Mouse (Mus musculus) skeletal muscle tissue, adult 2 months (tissue): ENCODE measurements around the gene St3gal4.

ENCODE experiments used
- DNase-seq: peaks from one replicate; pipeline ENCODE4 v3.0.0-alpha.2; 2012; ENCODE audit warnings: low read depth, low spot score

Gene St3gal4

DNA sequence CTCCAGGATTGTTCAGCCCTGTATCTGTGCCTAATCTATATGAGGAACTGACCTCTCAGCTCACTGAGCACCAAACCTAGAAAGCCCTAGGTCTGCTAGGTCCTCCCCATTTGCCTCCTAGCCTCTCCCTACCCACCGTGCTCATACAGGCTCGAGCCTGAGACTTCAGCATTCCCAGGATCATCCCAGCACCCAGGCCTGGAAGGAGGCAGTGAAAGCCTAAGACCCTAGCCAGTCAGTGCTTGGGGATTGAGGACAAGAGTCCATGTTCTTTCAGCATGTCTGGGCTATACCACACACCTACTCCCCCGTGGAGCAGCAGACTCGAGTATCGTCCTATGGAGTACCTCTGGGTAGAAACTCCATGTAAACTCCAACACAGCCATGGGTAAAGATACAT lies 11.7 kb downstream of the St3gal4 start:
- DNase-seq = no peak

DNA sequence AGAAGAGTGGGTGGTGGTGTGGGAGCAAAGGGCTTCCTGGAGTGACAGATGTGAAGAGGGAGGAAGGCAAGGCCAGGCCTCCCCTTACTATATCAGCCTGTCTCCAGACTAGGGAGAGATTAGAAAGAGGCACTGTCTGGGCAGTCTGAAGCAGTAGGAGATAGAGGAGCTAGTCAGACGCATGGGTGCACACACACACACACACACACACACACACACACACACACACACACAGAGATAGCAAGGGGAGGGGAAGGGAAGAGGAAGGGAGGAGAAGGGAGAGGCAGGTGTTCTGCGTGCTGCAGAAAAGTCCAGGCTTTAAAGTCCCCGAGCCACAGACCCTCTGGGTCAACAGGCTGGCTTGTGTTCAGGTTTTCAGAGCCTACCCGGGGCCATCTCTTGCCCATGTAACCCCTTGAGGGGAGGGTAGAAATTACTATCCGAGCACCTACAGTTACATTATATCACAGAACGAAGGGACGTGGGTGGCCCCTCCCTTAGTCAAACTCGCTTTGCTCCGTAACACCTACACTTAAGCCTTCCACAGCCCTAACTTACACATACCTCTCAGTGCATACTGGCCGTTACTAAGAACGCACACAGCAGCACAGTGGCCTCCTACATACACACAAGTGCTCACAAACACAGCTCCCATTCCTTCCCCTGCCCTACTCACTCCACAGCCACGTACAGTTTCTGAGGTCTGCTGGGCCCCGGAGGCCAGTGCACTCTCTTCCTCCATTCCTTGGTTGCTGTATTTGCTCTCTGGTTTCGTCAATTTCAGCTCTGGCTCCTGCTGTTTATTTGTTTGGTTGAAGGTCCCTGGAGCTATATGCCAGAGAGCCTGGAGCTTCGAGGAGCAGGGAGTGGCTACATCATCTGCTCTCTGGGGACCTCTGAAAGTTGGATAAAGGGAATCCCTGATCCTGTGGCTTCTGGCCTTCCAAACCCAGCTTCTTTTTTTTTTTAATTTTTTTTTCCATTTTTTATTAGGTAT lies 12.9 kb downstream of the St3gal4 start:
- no peak for DNase-seq

DNA sequence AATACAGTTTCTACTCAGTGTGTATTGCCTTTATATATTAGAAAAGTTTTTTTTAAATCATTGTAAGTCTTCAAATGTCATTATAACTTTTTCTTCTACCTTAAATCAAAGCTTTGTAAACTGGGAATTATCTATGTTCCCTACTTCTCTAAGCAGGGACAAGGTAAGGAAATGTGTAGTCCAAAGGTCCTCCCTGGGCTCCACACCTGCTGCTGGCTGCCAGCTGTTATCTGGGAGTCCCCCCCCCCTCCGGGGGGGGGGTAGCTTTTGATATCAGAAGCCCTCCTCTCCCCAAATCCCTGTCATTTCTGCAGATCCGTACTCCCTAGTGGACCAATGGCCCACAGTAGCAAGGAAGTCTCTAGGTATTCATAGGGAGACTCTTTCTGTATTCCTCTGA lies 13.6 kb downstream of the St3gal4 start:
- DNase-seq = no peak

DNA sequence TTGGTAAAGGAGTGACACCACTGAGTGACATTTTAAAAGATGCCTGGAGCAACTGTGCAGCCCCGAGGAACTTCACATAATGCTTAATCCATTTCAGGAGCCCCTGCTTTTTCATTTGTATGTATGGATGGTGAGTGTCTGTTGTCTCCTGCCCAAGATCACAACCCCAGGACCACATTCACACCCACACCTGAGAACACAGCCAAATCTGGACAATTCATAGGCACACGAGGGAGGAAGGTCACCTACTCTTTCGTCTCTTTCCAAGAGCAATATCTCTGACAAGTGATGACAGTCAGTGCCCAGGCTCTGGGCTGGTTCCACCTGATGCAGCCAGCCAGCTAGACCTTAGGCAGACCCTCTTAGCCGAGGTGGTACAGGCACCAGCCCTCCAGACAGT lies 14.4 kb downstream of the St3gal4 start:
- no peak for DNase-seq

DNA sequence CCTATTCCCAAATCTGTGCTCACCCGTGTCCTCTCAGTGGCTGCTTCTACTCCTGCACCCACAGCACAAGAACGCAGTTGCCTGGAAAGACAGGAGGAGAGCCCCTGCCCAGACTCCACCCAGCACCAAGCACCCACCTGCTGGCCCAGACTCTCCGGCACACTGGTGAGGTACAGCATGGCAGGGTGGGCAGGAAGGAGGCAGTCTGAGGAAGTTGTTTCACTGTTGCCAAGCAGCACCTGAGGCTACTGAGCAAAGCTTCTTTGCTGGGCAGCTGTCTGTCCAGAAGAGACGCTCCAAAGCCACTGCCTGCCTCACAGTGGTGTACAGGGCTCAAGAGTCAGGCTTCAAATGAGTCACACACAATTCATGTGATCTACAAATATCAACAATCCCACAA lies 20.3 kb downstream of the St3gal4 start:
- DNase-seq = no peak

DNA sequence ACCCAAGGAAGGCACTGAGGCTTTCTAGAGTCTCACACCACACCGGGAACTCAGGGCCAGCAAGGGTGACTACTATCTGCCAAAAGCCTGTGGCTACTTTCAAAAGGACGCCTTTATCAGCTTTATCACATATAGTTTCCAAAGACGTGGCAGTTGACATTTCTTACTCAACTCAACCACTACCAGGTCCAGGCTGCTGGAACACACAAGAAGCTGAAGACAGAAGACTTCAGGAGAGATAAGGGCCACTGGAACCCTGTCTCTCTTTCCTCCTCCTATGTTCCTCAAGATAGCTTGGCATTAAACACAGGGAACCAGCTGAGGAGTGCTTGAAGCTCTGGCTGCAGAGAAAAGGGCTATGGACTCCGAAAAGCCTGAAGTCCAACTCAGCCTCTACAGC lies 21.2 kb downstream of the St3gal4 start:
- no peak for DNase-seq

DNA sequence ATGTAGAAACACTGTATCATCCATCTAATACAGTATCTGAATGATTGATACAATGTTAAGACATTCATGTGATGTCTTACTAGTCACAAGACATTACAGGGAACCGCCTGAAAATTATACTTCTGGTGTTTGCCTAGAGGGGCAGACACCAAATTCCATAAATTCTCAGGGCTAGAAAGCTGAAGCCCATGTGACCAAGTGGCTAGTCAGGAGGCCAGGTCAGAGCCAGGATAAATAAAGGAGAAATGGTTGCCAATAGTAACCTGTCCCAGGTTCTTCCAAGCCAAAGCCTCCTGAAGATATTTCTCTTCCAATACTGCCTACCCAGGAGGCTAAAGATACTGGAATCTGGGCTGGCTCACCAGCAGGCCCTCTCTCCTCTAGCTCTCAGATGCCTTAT lies 23.3 kb downstream of the St3gal4 start:
- no peak for DNase-seq

DNA sequence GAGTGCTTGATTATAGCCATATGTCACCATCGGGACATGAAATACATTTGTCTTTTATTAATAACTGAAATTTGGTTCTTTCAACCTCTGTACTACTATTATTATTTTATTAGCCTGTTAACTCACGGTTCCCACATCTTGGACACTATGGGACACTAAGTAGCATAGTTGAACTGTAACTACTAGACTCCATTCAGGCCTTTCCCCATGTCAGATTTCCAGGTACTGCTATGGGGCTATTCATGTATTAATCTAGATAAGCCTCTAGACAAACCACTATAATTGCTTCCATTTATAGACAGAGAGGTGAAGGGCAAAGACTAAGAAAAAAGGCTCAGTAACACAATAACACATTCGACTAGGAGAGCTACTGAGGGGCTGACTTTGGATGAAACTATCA lies 25.7 kb downstream of the St3gal4 start:
- DNase-seq = no peak

DNA sequence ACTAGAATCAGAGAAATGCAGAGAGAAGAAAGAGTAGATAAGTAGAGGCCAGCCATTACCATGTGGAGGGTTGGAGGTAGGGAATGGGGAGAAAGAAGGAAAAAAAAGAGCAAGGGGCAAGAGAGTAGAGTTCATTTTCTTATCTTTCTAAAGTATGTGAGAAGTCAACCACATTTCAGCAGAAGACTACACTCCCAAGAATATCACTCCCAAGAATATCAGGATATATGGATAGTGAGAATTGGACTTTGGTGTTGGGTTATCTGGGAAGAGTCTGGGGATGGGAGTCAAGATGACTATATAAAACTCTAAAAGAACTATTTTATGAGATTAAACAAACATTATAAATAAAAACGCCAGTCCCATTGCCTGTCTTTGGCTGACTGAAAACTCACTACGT lies 26.2 kb downstream of the St3gal4 start:
- DNase-seq = no peak

DNA sequence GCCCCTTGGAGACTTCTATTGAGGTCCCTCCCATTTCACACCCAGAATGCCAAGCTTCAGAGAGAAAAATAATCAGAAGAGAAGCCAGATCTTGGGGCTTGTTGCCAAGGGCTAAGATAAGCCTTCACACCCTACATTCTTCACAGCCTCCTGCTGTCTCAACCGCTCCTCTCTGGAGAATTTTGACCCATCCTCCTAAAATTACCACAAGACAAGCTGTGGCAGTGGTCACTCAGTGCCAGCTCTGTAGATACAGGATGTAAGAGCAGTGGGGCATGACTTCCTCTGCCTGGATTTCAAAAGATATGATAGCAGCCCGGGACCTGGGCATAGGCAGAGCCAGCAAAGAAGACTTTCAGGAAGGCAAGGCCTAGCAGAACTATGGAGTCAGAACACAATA lies 57.6 kb downstream of the St3gal4 start:
- DNase-seq = no peak

DNA sequence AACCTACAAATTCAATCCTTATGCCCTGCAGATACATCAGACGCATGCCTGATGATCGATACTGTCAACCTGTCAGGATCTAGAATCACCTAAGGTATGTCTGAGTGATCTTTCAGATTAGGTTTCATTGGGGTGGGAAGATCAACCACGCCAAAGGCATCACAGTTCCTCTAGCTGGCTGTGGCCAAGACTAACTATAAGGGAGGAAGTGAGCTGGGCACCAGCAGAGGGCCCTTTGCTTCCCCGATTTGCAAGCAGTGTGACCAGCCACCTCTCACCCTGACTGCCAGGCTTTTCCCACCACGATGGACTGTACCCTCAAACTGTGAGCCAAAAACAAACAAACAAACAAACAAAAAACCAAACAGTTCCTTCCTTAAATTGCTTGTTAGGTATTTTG lies 59.2 kb downstream of the St3gal4 start:
- no peak for DNase-seq

DNA sequence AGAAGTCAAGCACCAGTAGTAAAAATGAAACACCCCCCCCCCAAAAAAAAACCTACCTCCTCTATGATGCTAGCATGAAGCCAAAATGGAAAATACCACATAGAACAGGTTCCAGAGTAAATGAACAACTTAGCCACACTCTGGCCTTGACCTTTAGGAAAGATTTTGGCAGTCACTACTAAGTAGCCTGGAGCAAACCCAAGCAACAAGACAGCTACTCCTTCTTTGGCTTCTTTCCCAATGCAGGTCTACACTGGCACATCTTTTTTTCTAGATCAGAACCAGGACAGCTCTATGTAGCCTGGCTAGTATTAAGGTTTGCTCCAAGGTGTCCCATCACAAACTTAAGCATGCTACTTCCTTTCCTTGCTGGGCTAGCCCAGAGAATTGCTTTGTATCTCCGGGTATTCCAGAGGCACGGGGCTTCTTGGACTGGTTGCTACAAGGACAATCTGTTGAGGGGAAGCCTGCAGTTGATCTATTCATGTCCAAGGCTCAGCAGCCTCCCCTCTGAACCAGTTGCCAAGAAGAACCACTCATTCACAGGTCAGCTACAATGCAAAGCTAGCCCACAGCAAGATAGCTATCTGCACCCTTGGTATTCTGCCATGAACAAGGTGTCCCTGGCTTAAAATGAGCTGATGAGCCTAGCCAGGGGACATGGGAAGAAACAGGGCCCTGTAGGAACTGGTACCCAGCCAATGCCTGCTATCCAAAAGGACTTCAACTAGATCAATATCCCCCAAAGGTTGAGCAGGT lies 60.3 kb downstream of the St3gal4 start:
- peak; percentile 56 for DNase-seq

DNA sequence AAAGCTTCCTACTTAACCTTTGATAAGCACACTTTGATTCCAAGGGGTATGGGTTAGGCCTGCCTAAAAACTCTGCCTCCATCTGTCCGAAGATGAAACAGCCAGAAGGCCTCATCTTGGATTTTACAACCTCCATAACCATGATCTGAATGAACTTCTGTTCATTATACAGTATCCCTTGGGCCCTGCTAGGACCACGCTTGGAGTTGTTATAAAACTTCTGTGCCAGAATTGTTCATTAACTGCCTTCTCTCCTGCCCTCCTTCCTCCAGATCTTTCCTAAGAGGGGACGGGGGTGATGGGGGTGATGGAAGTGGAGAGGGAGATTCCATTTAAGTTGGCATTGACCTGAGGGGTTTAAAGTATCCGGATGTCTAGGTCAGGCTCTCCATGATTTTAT lies 60.9 kb downstream of the St3gal4 start:
- no peak for DNase-seq

DNA sequence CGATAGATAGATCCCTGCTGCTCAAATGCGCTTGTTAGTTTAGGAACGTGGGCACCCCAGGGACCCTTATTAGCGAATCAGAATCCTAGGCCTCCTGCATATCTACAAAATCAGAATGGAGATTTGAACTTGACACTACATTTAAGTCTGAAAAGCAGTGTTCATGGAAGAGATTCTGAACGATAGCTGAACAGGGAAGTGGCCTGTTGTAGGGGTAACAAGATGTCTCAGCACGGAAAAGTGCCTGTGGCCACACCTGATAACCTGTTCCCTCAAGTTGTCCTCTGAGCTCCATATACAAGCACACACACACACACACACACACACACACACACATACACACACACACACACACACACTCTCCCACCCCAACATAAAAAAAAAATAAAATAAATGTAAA lies 61.4 kb downstream of the St3gal4 start:
- DNase-seq = no peak

DNA sequence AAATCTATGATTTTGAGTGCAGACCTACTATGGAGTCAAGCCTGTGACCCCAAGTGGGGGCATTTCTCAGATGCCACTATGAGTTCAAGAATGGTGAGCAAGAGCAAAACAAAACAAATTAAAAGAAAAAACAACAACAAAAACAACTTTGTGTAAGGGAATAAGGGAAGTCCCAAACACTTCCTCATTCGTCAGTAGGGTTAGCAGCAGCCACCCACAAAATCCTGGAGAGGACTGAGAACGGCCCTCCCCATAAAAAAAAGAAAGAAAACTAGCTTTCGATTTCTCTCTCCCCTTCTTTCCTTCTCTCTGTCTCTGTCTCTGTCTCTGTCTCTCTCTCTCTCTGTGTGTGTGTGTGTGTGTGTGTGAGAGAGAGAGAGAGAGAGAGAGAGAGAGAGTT lies 62.5 kb downstream of the St3gal4 start:
- DNase-seq = no peak

DNA sequence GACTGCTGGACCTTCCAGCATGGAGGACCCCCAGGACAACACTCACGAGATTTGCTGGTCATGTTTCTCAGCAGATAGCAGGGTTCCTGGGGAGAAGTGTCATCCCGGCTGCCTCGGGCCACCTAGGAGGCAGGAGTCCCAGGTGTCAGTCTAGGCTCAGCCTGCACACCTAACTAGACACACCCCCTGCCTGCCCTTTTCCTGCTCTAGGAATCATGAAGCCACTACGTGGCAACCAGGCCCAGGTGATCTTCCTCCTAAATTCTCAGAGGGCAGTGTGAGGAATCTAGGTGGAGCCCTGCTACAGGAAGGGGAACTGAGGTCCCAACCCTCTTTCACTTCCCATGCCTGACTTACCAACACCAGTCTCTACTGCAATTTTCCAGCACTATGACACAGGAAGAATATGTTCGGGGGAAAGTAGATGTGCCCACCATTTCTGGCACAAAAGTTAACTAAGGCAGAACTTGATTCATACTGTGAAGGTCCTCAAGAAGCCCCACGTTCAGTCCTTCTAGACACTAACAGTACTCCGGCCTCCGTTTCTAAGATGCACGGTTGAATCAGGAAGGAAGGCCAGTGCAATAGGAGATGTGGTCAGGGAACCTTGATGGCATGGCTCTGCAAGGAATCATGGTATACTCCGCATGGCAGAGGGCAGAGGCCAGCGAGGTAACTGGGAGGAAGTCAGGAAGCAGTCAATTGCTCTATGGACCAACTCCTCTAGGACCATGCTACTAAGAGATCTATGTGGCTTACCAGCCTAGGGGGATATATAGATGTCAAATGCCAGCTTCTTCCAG lies 63.3 kb downstream of the St3gal4 start:
- DNase-seq = no peak

DNA sequence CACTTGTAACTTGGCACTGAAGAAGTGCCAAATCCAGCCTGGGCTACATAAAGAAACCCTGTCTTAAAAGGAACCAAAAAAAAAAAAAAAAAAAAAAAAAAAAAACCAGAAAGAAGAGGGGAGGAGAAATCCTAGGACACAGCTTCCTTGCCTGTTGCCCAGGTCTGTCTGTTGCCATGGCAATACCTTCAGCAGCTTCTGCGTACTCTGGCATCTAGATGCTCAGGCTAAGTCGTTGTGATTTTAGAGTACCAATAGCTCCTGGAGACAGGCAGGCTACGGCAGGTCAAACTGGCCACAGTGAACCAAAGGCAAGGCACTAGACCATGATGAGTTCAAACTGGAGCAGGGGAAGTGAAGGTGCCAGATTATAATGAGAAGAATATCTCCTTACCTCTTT lies 65.4 kb downstream of the St3gal4 start:
- DNase-seq = no peak

DNA sequence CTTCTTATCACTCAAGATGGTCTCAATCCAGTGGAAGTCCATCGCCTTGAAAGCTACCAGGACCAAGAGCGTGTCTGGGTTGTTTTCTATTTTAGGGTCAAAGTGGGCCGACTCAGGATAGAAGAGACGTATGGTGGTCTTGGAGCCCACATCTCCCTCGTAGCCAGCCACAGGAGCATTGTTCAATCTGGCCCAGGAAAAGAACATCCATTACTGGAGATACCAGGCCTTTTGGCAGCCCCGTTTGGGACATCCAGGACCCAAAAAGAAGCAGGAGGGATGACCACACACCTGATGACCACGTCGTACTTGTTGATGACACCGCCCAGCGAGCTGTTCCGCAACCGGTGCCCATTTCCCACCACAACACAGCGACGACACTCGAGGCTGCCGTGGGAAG lies 66.0 kb downstream of the St3gal4 start:
- no peak for DNase-seq

DNA sequence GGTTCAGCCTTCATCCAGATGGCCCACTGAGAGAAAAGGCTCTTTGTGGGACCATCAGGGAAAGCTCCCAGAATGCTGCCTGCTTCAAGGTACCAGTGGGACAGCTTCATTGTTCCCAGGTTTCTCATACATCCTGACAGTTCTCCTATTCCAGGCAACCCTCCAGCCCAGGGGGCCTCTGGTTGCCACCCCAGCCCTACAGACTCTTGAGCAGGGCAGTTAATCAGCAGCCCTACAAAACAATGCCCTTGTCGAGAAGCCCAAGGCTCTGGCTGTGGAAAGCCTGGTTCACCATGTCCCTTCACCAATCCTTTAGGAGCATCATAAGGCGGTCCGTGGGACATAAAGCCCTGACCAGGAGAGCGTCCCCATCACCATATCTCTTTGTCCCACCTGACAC lies 66.4 kb downstream of the St3gal4 start:
- DNase-seq = no peak

DNA sequence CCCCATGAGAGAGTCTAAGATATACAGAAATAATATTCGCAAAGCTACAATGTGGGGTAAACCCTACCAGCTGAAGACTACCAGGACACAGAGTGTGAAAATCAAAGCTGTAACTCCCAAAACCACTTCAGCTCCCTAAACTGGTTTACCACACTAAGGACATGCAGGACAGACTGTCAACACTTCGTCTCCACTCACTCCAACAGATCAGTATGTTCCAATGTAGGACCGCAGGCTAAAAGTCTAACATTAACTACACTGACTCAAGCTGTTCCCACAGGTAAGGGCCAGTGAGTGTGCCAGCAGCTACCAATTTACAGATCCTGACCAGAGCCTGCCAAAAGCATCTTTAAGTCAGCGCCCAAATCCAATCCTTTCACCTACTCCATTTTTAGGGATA lies 67.4 kb downstream of the St3gal4 start:
- DNase-seq = no peak

DNA sequence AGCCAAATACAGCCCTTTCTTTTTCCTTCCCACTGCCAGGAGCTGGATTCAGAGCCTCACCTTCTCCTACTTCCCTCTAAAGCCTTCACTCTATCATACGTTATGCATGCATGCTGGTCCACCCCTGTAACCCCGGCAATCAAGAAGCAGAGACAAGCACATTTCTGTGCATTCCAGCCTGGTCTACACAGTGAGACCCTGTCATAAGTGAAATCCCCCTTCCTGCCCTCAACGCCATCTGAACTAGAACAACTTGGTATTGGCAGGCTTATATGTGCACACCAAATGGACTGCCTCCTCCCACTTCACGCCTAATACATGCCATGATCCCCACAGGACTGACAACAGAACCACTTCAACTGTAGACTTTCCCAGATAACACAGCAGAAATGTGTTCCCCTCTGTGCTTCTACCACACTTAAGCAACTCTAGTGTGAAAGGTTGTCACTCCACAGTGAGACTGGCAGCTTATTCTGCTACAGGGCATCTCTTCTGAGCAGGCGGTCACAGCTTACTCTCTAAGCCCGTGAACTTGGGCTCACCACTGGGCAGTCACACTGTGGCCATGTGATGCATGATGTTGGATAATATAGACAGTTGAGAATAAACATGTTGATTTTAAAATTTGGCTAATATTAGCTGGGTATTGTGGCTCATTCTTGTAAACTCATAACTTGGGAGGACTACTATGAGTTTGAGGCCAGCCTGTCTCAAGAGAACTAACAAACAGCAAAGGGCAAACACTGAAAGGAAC lies 68.2 kb downstream of the St3gal4 start:
- DNase-seq = no peak
